Mouse (Mus musculus) heart, adult 2 months (tissue): ENCODE measurements at regions not wholly inside any gene's neighbourhood (a gene's known extent, or its start where the extent isn't known, plus 50 kb on each side); places are given as distances from the start of the nearest gene placed in this dataset.

ENCODE experiments used
- CTCF ChIP-seq: fragments of 200-600 bp; IDR thresholded peaks from 2 replicates; pipeline ENCODE4 v1.8.1; 2022; ENCODE audit warnings: antibody characterized with exemption, mild to moderate bottlenecking, moderate library complexity
- EP300 ChIP-seq: fragments of 200-500 bp; IDR thresholded peaks from 2 replicates; pipeline ENCODE4 v1.6.1; 2011; ENCODE audit warnings: low read depth, low read length, control low read depth; ENCODE audit not compliant: insufficient read depth

- TF ChIP-seq CTCF = no peak
- TF ChIP-seq EP300 = no peak
Measured at GRCm38 (mm10) chr7:51101166-51101565, 409.7 kb upstream of the Ano5 start.
